Mouse (Mus musculus) myocyte (in vitro differentiated cells): ENCODE data around the gene Psors1c2. TPM values are rescaled to one million over a fixed set of nuclear protein-coding genes. Genes with fewer than 3 reads are reported as not detected.
A peak's percentile ranks its signal among the peaks of the same experiment; 100 is the strongest.

Source experiments
- H3K27me3 ChIP-seq: one replicate; pipeline ENCODE4 v1.6.1; 2011; ENCODE audit not compliant: control insufficient read depth, insufficient read depth, insufficient read length
- H3K36me3 ChIP-seq: one replicate; pipeline ENCODE4 v1.6.1; 2011; ENCODE audit not compliant: control insufficient read depth, insufficient read depth
- H3K4me2 ChIP-seq: one replicate; pipeline ENCODE4 v1.6.1; 2011; ENCODE audit warnings: low read depth, control low read depth
- H3K4me3 ChIP-seq: one replicate; pipeline ENCODE4 v1.5.1; 2011; ENCODE audit warnings: mild to moderate bottlenecking, control low read depth, moderate library complexity
- H3K79me2 ChIP-seq: one replicate; pipeline ENCODE4 v1.6.1; 2011; ENCODE audit not compliant: control insufficient read depth, insufficient read depth
- H3ac ChIP-seq: one replicate; pipeline ENCODE4 v1.6.1; 2011; ENCODE audit not compliant: control insufficient read depth, insufficient read length
- CEBPB ChIP-seq: IDR thresholded peaks from 2 replicates; pipeline ENCODE4 v1.6.1; 2011; ENCODE audit warnings: mild to moderate bottlenecking, moderate library complexity; ENCODE audit not compliant: poor library complexity, insufficient read depth, severe bottlenecking
- E2F4 ChIP-seq: IDR thresholded peaks from one replicate; pipeline ENCODE4 v1.6.1; 2011; ENCODE audit warnings: mild to moderate bottlenecking, control low read depth, moderate library complexity; ENCODE audit not compliant: insufficient read depth
- MAX ChIP-seq: IDR thresholded peaks from one replicate; pipeline ENCODE4 v1.6.1; 2011; ENCODE audit warnings: low read depth, mild to moderate bottlenecking, control low read depth
- MYOD1 ChIP-seq, 3 experiments: IDR thresholded peaks; one replicate each; pipeline ENCODE4 v1.6.1; 2011; ENCODE audit warnings: control low read depth in 2 of 3, low read depth in 2 of 3, mild to moderate bottlenecking in 2 of 3, moderate library complexity in 1 of 3; ENCODE audit not compliant: insufficient read length in 2 of 3, control insufficient read depth in 1 of 3
- MYOG ChIP-seq, 3 experiments: IDR thresholded peaks; one replicate each; pipeline ENCODE4 v1.6.1; 2011; ENCODE audit warnings: control low read depth in 2 of 3, low read depth in 2 of 3, mild to moderate bottlenecking in 2 of 3; ENCODE audit not compliant: insufficient read length in 2 of 3, control insufficient read depth in 1 of 3, insufficient read depth in 1 of 3
- POLR2A ChIP-seq: IDR thresholded peaks from one replicate; pipeline ENCODE4 v1.6.1; 2011; ENCODE audit warnings: low read depth, mild to moderate bottlenecking, control low read depth, moderate library complexity; ENCODE audit not compliant: insufficient read length
- POLR2AphosphoS2 ChIP-seq: IDR thresholded peaks from one replicate; pipeline ENCODE4 v1.6.1; 2011; ENCODE audit warnings: low read depth, control low read depth; ENCODE audit not compliant: insufficient read length
- REST ChIP-seq: IDR thresholded peaks from one replicate; pipeline ENCODE4 v1.6.1; 2011; ENCODE audit warnings: mild to moderate bottlenecking, control low read depth, moderate library complexity; ENCODE audit not compliant: insufficient read depth, insufficient read length
- SRF ChIP-seq: IDR thresholded peaks from one replicate; pipeline ENCODE4 v1.6.1; 2011; ENCODE audit warnings: low read depth; ENCODE audit not compliant: control insufficient read depth, insufficient read length
- TCF12 ChIP-seq: IDR thresholded peaks from one replicate; pipeline ENCODE4 v1.6.1; 2011; ENCODE audit warnings: mild to moderate bottlenecking, control low read depth; ENCODE audit not compliant: poor library complexity, insufficient read depth, severe bottlenecking
- TCF3 ChIP-seq: IDR thresholded peaks from one replicate; pipeline ENCODE4 v1.6.1; 2011; ENCODE audit warnings: low read depth, control low read depth; ENCODE audit not compliant: insufficient read length
- USF1 ChIP-seq: IDR thresholded peaks from one replicate; pipeline ENCODE4 v1.6.1; 2011; ENCODE audit warnings: low read depth, mild to moderate bottlenecking, control low read depth, moderate library complexity
- polyA plus RNA-seq: library from polyadenylated mRNA; unstranded; fragments of >200 nt; fragmentation: generic; extraction: Trizol; gene quantifications from one replicate; pipeline ENCODE4 v1.2.1, GENCODE M21; 2012; ENCODE audit warnings: missing spikeins

Gene Psors1c2
- polyA plus RNA-seq, 1 experiment: 0.07 TPM

DNA sequence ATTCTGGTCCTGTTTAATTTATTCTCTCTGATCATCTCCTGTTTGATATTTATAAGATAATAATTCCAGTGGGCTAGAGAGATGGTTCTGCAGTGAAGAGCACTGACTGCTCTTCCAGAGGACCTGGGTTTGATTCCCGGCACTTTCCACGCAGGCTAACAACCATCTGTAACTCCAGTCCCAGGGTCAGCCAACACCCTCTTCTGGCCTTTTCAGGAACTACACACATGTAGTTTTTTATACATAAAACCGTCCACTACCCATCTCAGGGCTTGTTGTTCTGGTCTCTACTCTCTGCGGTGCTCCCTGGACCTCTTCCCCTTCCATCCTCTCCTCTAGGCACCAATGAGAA, 17.1 kb downstream of the Psors1c2 start:
- Histone ChIP-seq H3K36me3 (no peaks in the 10 kb centered on the region), H3K79me2 (no peaks in the 10 kb centered on the region), H3ac (no peak overlapping the region), H3K4me2 (peak overlapping the region; percentile 65), H3K27me3 (no peaks in the 10 kb centered on the region), H3K4me3 (no peak overlapping the region)
- no peak for TF ChIP-seq MAX
- TF ChIP-seq SRF: no peak
- no peak for TF ChIP-seq CEBPB
- TF ChIP-seq REST: no peak
- TF ChIP-seq USF1: no peak
- TF ChIP-seq POLR2A: no peak
- TF ChIP-seq MYOD1 (IDR thresholded peaks at IDR 0.05; ENCODE audit: control insufficient read depth in 1 of 3, insufficient read length in 2 of 3, low read depth in 2 of 3): no peak
- no peak for TF ChIP-seq TCF3
- no peak for TF ChIP-seq TCF12
- no peak for TF ChIP-seq E2F4
- no peak for TF ChIP-seq MYOG (IDR thresholded peaks at IDR 0.05; ENCODE audit: control insufficient read depth in 1 of 3, insufficient read depth in 1 of 3, insufficient read length in 2 of 3, low read depth in 2 of 3)
- no peak for TF ChIP-seq POLR2AphosphoS2

DNA sequence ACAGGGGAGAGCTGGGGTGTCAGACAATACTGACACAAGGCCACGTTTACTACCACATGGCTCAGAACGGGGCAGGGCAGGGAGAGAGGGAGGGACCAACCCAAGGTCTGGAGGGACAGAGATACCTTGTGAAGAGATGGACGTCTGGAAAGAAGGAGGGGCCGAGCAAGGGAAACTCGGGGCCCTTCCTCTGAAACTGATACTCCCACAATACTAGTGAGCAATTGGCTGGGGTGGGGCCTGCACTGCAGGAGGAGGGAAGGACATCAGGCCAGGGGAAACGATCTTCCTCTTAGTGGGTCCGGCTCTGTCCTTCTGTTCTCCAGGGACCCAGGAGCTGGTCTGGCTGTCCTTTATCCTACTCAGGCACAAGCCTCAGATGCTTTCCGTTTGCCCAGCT, 17.9 kb downstream of the Psors1c2 start:
- H3K79me2 ChIP-seq: no peaks in the 10 kb centered on the region
- H3K4me3 ChIP-seq: no peak overlapping the region
- TF ChIP-seq POLR2A (peak; percentile 56), TCF3 (no peak), E2F4 (no peak), USF1 (no peak), POLR2AphosphoS2 (peak; percentile 59), MYOD1 (IDR thresholded peaks at IDR 0.05; ENCODE audit: control insufficient read depth in 1 of 3, insufficient read length in 2 of 3, low read depth in 2 of 3) (no peak), CEBPB (no peak), SRF (no peak), MAX (no peak), REST (no peak), MYOG (IDR thresholded peaks at IDR 0.05; ENCODE audit: control insufficient read depth in 1 of 3, insufficient read depth in 1 of 3, insufficient read length in 2 of 3, low read depth in 2 of 3) (no peak), TCF12 (no peak)
- no peaks in the 10 kb centered on the region for H3K36me3 ChIP-seq
- H3K27me3 ChIP-seq: no peaks in the 10 kb centered on the region
- H3K4me2 ChIP-seq: peak overlapping the region; percentile 75
- H3ac ChIP-seq: no peak overlapping the region

GRCm38 (mm10) chr17:35551881-35552414, 18.9 kb downstream of the Psors1c2 start, which contains the start of gene Cdsn:
Gene Cdsn (plus strand): TSS chr17:35552128.
- TF ChIP-seq POLR2AphosphoS2 (peak; percentile 79), POLR2A (peak; percentile 80), CEBPB (peak; percentile 76), MYOD1 (IDR thresholded peaks at IDR 0.05; ENCODE audit: control insufficient read depth in 1 of 3, insufficient read length in 2 of 3, low read depth in 2 of 3) (peak in 1 of 3 experiments; percentile 10), TCF3 (no peak), MYOG (IDR thresholded peaks at IDR 0.05; ENCODE audit: control insufficient read depth in 1 of 3, insufficient read depth in 1 of 3, insufficient read length in 2 of 3, low read depth in 2 of 3) (peak in 1 of 3 experiments; percentile 8)
- Histone ChIP-seq H3K79me2 (no peaks in the 10 kb centered on the region), H3K4me2 (peak within 1 kb of the TSS; percentile 75), H3K27me3 (no peaks in the 10 kb centered on the region), H3ac (no peak within 1 kb of the TSS), H3K36me3 (no peaks in the 10 kb centered on the region), H3K4me3 (peak within 1 kb of the TSS; percentile 33)

DNA sequence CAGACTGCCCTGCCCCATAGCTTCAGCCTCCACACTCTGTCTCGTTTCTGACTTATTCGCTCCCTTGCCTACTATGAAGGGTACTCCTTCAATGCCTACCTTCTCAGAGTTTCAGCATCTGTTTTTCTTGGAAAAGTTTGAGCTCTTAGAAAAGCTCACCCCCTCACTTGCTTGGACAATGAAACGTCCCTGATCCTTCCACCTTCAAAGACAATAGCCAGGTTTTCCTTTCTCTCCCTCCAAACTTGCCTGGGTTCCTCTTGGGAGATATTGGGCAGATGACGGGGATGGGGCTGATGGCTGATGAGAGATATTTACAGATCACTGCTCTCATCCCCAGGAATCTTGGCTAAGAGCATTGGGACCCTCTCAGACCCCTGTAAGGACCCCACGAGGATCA, 21.3 kb downstream of the Psors1c2 start:
- no peak for TF ChIP-seq CEBPB
- no peak for TF ChIP-seq POLR2AphosphoS2
- TF ChIP-seq REST: no peak
- TF ChIP-seq MYOD1 (IDR thresholded peaks at IDR 0.05; ENCODE audit: control insufficient read depth in 1 of 3, insufficient read length in 2 of 3, low read depth in 2 of 3): no peak
- no peak for TF ChIP-seq E2F4
- no peak for TF ChIP-seq USF1
- no peak for TF ChIP-seq TCF12
- no peak for TF ChIP-seq MAX
- no peak for TF ChIP-seq SRF
- TF ChIP-seq MYOG (IDR thresholded peaks at IDR 0.05; ENCODE audit: control insufficient read depth in 1 of 3, insufficient read depth in 1 of 3, insufficient read length in 2 of 3, low read depth in 2 of 3): no peak
- no peak for TF ChIP-seq TCF3
- TF ChIP-seq POLR2A: no peak
- Histone ChIP-seq H3K27me3 (no peaks in the 10 kb centered on the region), H3ac (no peak overlapping the region), H3K4me3 (no peak overlapping the region), H3K4me2 (no peak overlapping the region), H3K79me2 (no peaks in the 10 kb centered on the region), H3K36me3 (no peaks in the 10 kb centered on the region)
